Mouse (Mus musculus): ENCODE data around the gene Sec31b. TPM values are rescaled to one million over a fixed set of nuclear protein-coding genes. Genes with fewer than 3 reads are reported as not detected.
A peak's percentile ranks its signal among the peaks of the same experiment; 100 is the strongest.

Sec31b gene
- polyA plus RNA-seq (2011; ENCODE audit: insufficient read depth, insufficient read length, low read depth, missing spikeins) = 1.8 and 2.1 TPM in 2 replicates

- H3K27me3 ChIP-seq (ENCODE audit: control insufficient read depth, insufficient read depth, low read length, poor library complexity, severe bottlenecking) = no peaks in the 10 kb centered on the region; the same call in 1 of the 2 replicates
- TF ChIP-seq EP300 (IDR thresholded peaks at IDR 0.05; ENCODE audit: insufficient read depth, low read depth, low read length) (no peak), CTCF (IDR thresholded peaks at IDR 0.05; ENCODE audit: low read depth, low read length) (no peak), POLR2A (IDR thresholded peaks at IDR 0.05; ENCODE audit: insufficient read depth, low read length) (no peak)
- H3K4me1 ChIP-seq (ENCODE audit: control insufficient read depth, insufficient read depth, low read length) = no peaks in the 10 kb centered on the region
- no peaks in the 10 kb centered on the region; the same call in 1 of the 2 replicates for H3K9me3 ChIP-seq (replicated peaks; ENCODE audit: control insufficient read depth, insufficient read depth, low read length, poor library complexity, severe bottlenecking)
- H3K4me3 ChIP-seq (ENCODE audit: low read depth, low read length) = peak within 1 kb of the TSS; percentile 91
- H3K36me3 ChIP-seq (ENCODE audit: control insufficient read depth, insufficient read depth, low read length, poor library complexity, severe bottlenecking) = peaks cover 11% of the 10 kb centered on the region; the same call in 1 of the 2 replicates
- peak within 1 kb of the TSS; percentile 83 for H3K9ac ChIP-seq (ENCODE audit: low read depth, poor library complexity, severe bottlenecking)
- H3K27ac ChIP-seq (ENCODE audit: insufficient read depth, low read length) = no peak within 1 kb of the TSS
Measured at GRCm38 (mm10) chr19:44545321-44546041, at the start of gene Sec31b. Gene Sec31b, minus strand, starts transcription at chr19:44545864.

DNA sequence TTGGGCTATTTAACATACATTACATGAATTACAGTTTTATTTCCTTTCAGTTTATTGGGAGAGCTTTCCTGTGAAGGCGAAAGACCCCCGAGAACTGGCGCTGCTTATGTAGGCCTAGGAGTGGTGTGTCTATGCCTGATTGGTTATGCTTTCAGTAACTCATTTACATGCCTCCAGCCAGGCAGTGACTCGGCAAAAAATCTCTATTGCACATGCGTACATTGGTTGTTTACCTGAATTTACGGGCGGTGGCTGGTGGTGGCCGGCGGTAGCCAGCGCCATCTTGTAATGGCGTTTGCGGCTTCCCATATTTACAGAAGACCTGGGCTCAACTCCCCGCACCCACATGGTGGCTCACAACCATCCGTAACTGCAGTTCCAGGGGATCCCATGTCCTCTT, 48.5 kb upstream of the Sec31b start:
- H3K4me1 ChIP-seq (ENCODE audit: control insufficient read depth, insufficient read depth, low read length) = no peaks in the 10 kb centered on the region
- peaks cover 16% of the 10 kb centered on the region for H3K9me3 ChIP-seq (replicated peaks; ENCODE audit: control insufficient read depth, insufficient read depth, low read length, poor library complexity, severe bottlenecking)
- TF ChIP-seq POLR2A (IDR thresholded peaks at IDR 0.05; ENCODE audit: insufficient read depth, low read length) (no peak), CTCF (IDR thresholded peaks at IDR 0.05; ENCODE audit: low read depth, low read length) (no peak), EP300 (IDR thresholded peaks at IDR 0.05; ENCODE audit: insufficient read depth, low read depth, low read length) (no peak)
- H3K27ac ChIP-seq (ENCODE audit: insufficient read depth, low read length) = peak overlapping the region; percentile 0
- H3K4me3 ChIP-seq (ENCODE audit: low read depth, low read length) = no peak overlapping the region
- no peaks in the 10 kb centered on the region for H3K36me3 ChIP-seq (ENCODE audit: control insufficient read depth, insufficient read depth, low read length, poor library complexity, severe bottlenecking)
- H3K27me3 ChIP-seq (ENCODE audit: control insufficient read depth, insufficient read depth, low read length, poor library complexity, severe bottlenecking) = no peaks in the 10 kb centered on the region
- no peak overlapping the region for H3K9ac ChIP-seq (ENCODE audit: low read depth, poor library complexity, severe bottlenecking)

DNA sequence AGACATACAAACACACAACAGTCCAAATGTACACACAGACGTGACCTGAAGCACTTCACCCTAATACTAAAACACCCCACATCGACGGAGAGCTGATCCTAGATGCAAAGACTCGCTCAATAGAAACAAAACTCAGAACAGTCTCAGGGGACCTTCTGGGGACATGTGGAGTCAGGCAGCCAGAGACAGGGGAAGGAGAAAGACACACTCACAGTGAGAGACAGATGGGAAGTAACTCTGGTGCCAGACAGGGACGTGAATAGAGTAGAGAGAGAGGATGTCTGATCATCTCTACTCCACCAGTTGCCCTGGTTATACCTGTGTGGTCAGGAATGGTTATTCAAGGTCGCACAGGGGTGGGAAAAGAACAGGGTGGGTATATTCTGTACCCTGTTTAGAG, 46.0 kb upstream of the Sec31b start:
- no peaks in the 10 kb centered on the region for H3K4me1 ChIP-seq (ENCODE audit: control insufficient read depth, insufficient read depth, low read length)
- no peak for TF ChIP-seq POLR2A (IDR thresholded peaks at IDR 0.05; ENCODE audit: insufficient read depth, low read length)
- TF ChIP-seq CTCF (IDR thresholded peaks at IDR 0.05; ENCODE audit: low read depth, low read length) = no peak
- TF ChIP-seq EP300 (IDR thresholded peaks at IDR 0.05; ENCODE audit: insufficient read depth, low read depth, low read length) = no peak

DNA sequence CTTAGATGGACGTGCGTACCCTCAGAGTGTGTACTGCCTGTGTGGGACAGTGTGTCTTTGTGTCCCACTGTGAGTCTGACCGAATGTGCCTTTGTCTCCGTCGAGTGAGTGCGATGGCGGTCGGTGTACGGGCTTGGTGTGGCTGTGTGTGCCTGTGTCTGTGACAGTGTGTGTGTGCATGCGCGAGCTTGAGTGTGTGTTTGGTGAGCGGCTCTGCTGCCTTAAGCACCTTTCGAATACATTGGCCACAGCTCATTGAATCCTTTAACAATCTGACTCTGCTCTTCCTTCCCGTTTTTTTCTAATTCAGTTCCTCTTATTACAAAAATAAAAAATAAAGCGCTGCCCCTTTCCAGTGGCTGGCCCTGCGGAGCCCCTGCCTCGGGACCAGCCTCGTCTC, 45.3 kb upstream of the Sec31b start:
- TF ChIP-seq POLR2A (IDR thresholded peaks at IDR 0.05; ENCODE audit: insufficient read depth, low read length) (no peak), EP300 (IDR thresholded peaks at IDR 0.05; ENCODE audit: insufficient read depth, low read depth, low read length) (no peak), CTCF (IDR thresholded peaks at IDR 0.05; ENCODE audit: low read depth, low read length) (no peak)
- H3K4me3 ChIP-seq (ENCODE audit: low read depth, low read length) = no peak overlapping the region
- H3K9me3 ChIP-seq (replicated peaks; ENCODE audit: control insufficient read depth, insufficient read depth, low read length, poor library complexity, severe bottlenecking) = peaks cover 16% of the 10 kb centered on the region
- no peak overlapping the region for H3K27ac ChIP-seq (ENCODE audit: insufficient read depth, low read length)
- no peaks in the 10 kb centered on the region for H3K36me3 ChIP-seq (ENCODE audit: control insufficient read depth, insufficient read depth, low read length, poor library complexity, severe bottlenecking)
- no peaks in the 10 kb centered on the region for H3K27me3 ChIP-seq (ENCODE audit: control insufficient read depth, insufficient read depth, low read length, poor library complexity, severe bottlenecking)
- no peak overlapping the region for H3K9ac ChIP-seq (ENCODE audit: low read depth, poor library complexity, severe bottlenecking)
- no peaks in the 10 kb centered on the region for H3K4me1 ChIP-seq (ENCODE audit: control insufficient read depth, insufficient read depth, low read length)

More for the DNA sequence above, 46.0 kb upstream of the Sec31b start:
- H3K9ac ChIP-seq (ENCODE audit: low read depth, poor library complexity, severe bottlenecking) = no peak overlapping the region
- no peak overlapping the region for H3K4me3 ChIP-seq (ENCODE audit: low read depth, low read length)
- H3K9me3 ChIP-seq (replicated peaks; ENCODE audit: control insufficient read depth, insufficient read depth, low read length, poor library complexity, severe bottlenecking) = peaks cover 16% of the 10 kb centered on the region
- H3K27me3 ChIP-seq (ENCODE audit: control insufficient read depth, insufficient read depth, low read length, poor library complexity, severe bottlenecking) = no peaks in the 10 kb centered on the region
- no peak overlapping the region for H3K27ac ChIP-seq (ENCODE audit: insufficient read depth, low read length)
- no peaks in the 10 kb centered on the region for H3K36me3 ChIP-seq (ENCODE audit: control insufficient read depth, insufficient read depth, low read length, poor library complexity, severe bottlenecking)

GRCm38 (mm10) chr19:44589591-44590223, 44.0 kb upstream of the Sec31b start:
- Histone ChIP-seq H3K27ac (ENCODE audit: insufficient read depth, low read length) (no peak overlapping the region), H3K9ac (ENCODE audit: low read depth, poor library complexity, severe bottlenecking) (no peak overlapping the region), H3K36me3 (ENCODE audit: control insufficient read depth, insufficient read depth, low read length, poor library complexity, severe bottlenecking) (no peaks in the 10 kb centered on the region), H3K4me3 (ENCODE audit: low read depth, low read length) (no peak overlapping the region), H3K27me3 (ENCODE audit: control insufficient read depth, insufficient read depth, low read length, poor library complexity, severe bottlenecking) (no peaks in the 10 kb centered on the region), H3K9me3 (replicated peaks; ENCODE audit: control insufficient read depth, insufficient read depth, low read length, poor library complexity, severe bottlenecking) (peaks cover 16% of the 10 kb centered on the region), H3K4me1 (ENCODE audit: control insufficient read depth, insufficient read depth, low read length) (no peaks in the 10 kb centered on the region)
- no peak for TF ChIP-seq CTCF (IDR thresholded peaks at IDR 0.05; ENCODE audit: low read depth, low read length)

DNA sequence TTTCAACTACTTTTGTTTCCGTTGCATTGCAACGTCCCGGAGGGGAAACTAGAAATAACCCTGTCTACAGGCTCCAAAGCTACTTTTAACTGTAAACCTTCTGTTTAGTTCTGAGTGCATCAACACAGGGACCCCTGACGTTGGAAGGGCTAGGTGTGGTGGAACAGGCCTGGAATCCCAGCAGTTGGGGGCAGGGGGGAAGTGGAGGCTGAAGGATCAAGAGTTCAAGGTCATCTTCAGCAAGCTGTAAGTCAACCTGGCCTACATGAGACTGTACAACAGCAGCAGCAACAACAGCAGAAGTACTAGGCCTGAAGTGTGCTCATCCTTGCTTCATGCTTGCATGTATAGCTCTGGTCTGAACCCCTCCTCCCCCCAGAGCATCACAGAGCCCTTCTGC, 42.4 kb upstream of the Sec31b start:
- Histone ChIP-seq H3K27ac (ENCODE audit: insufficient read depth, low read length) (no peak overlapping the region), H3K27me3 (ENCODE audit: control insufficient read depth, insufficient read depth, low read length, poor library complexity, severe bottlenecking) (no peaks in the 10 kb centered on the region), H3K9ac (ENCODE audit: low read depth, poor library complexity, severe bottlenecking) (no peak overlapping the region), H3K4me3 (ENCODE audit: low read depth, low read length) (no peak overlapping the region), H3K4me1 (ENCODE audit: control insufficient read depth, insufficient read depth, low read length) (no peaks in the 10 kb centered on the region), H3K36me3 (ENCODE audit: control insufficient read depth, insufficient read depth, low read length, poor library complexity, severe bottlenecking) (no peaks in the 10 kb centered on the region), H3K9me3 (replicated peaks; ENCODE audit: control insufficient read depth, insufficient read depth, low read length, poor library complexity, severe bottlenecking) (peaks cover 4% of the 10 kb centered on the region; the same call in 1 of the 2 replicates)
- no peak for TF ChIP-seq EP300 (IDR thresholded peaks at IDR 0.05; ENCODE audit: insufficient read depth, low read depth, low read length)
